Mouse (Mus musculus) urinary bladder, postnatal 10 days (tissue): ENCODE measurements around the gene Cchcr1.

Experiments
- DNase-seq: peaks from one replicate; pipeline ENCODE4 v3.0.0; 2022; ENCODE audit warnings: low spot score

The Cchcr1 gene

GRCm38 (mm10) chr17:35554761-35555397 lies 38.0 kb downstream of the Cchcr1 start:
- DNase-seq: no peak

GRCm38 (mm10) chr17:35556186-35556765 lies 39.4 kb downstream of the Cchcr1 start:
- no peak for DNase-seq

- DNase-seq: no peak
Measured at GRCm38 (mm10) chr17:35556812-35557211, 39.9 kb downstream of the Cchcr1 start.

GRCm38 (mm10) chr17:35557351-35557750 lies 40.5 kb downstream of the Cchcr1 start:
- DNase-seq: no peak

- DNase-seq: no peak
Measured at GRCm38 (mm10) chr17:35558216-35558615, 41.3 kb downstream of the Cchcr1 start.

- no peak for DNase-seq
Measured at GRCm38 (mm10) chr17:35567150-35567549, 50.2 kb downstream of the Cchcr1 start, which contains the start of gene 2300002M23Rik. TSS of gene 2300002M23Rik (plus strand) at chr17:35567450.

GRCm38 (mm10) chr17:35567767-35568166 lies 50.9 kb downstream of the Cchcr1 start:
- no peak for DNase-seq

- DNase-seq: no peak
Measured at GRCm38 (mm10) chr17:35569091-35569944, 52.4 kb downstream of the Cchcr1 start.

- DNase-seq: no peak
Measured at GRCm38 (mm10) chr17:35570836-35571235, 53.9 kb downstream of the Cchcr1 start.

- DNase-seq: no peak
Measured at GRCm38 (mm10) chr17:35571477-35571876, 54.6 kb downstream of the Cchcr1 start.

GRCm38 (mm10) chr17:35578211-35578610 lies 61.3 kb downstream of the Cchcr1 start:
- DNase-seq: peak; percentile 52
